Mouse (Mus musculus) adrenal gland, adult (tissue): ENCODE data around the gene Zfr2.
A peak's percentile ranks its signal among the peaks of the same experiment; 100 is the strongest.

Source experiments
- DNase-seq, 2 experiments: peaks; one replicate each; pipeline ENCODE4 v3.0.0; 2022 to 2023; ENCODE audit warnings: low spot score in 1 of 2; ENCODE audit not compliant: inconsistent age in 2 of 2

Gene Zfr2

GRCm38 (mm10) chr10:81244146-81244545, 11.2 kb downstream of the Zfr2 start:
- no peak for DNase-seq

- DNase-seq, result peak; percentile 75 to 92
Observed at GRCm38 (mm10) chr10:81244595-81244994, 11.6 kb downstream of the Zfr2 start.

- DNase-seq, result no peak
Observed at GRCm38 (mm10) chr10:81245166-81245565, 12.2 kb downstream of the Zfr2 start.

- no peak for DNase-seq
Observed at GRCm38 (mm10) chr10:81247804-81248203, 14.8 kb downstream of the Zfr2 start.

GRCm38 (mm10) chr10:81249442-81249841, 16.5 kb downstream of the Zfr2 start:
- no peak for DNase-seq

- peak in 1 of 2 experiments; percentile 65 for DNase-seq
Observed at GRCm38 (mm10) chr10:81252424-81253419, 19.8 kb downstream of the Zfr2 start, which contains the start of gene Matk. Gene Matk (plus strand): TSS chr10:81252935.

GRCm38 (mm10) chr10:81254886-81255285, 21.9 kb downstream of the Zfr2 start:
- no peak for DNase-seq

GRCm38 (mm10) chr10:81257158-81258039, 24.4 kb downstream of the Zfr2 start:
- DNase-seq, result no peak

- no peak for DNase-seq
Observed at GRCm38 (mm10) chr10:81259225-81259884, 26.4 kb downstream of the Zfr2 start.

- DNase-seq, result no peak
Observed at GRCm38 (mm10) chr10:81261025-81261424, 28.1 kb downstream of the Zfr2 start.

- no peak for DNase-seq
Observed at GRCm38 (mm10) chr10:81265540-81265939, 32.6 kb downstream of the Zfr2 start.

- DNase-seq, result peak; percentile 98 to 99
Observed at GRCm38 (mm10) chr10:81266211-81267105, 33.5 kb downstream of the Zfr2 start, which contains the start of the genes Mrpl54 and Apba3. Gene Mrpl54 (minus strand): TSS chr10:81266934. Gene Apba3 (plus strand): TSS chr10:81266960.

- peak; percentile 89 to 96 for DNase-seq
Observed at GRCm38 (mm10) chr10:81268056-81268455, 35.1 kb downstream of the Zfr2 start.

GRCm38 (mm10) chr10:81268643-81269412, 35.9 kb downstream of the Zfr2 start:
- no peak for DNase-seq

- DNase-seq, result no peak
Observed at GRCm38 (mm10) chr10:81272356-81272755, 39.4 kb downstream of the Zfr2 start.

- peak; percentile 54 to 78 for DNase-seq
Observed at GRCm38 (mm10) chr10:81273842-81274241, 40.9 kb downstream of the Zfr2 start.

- no peak for DNase-seq
Observed at GRCm38 (mm10) chr10:81277676-81278075, 44.7 kb downstream of the Zfr2 start.

- no peak for DNase-seq
Observed at GRCm38 (mm10) chr10:81279496-81279895, 46.5 kb downstream of the Zfr2 start.

GRCm38 (mm10) chr10:81284189-81284588, 51.2 kb downstream of the Zfr2 start:
- DNase-seq, result no peak
